Mouse (Mus musculus) thymus, adult 2 months (tissue): ENCODE results near the gene Olfr211. TPM values are rescaled to one million over a fixed set of nuclear protein-coding genes. Genes with fewer than 3 reads are reported as not detected.

ENCODE experiments used
- DNase-seq: peaks from one replicate; pipeline ENCODE4 v3.0.0; 2021
- H3K27ac ChIP-seq: fragments of 200-500 bp; 2 replicates; pipeline ENCODE4 v1.5.1; 2012; ENCODE audit warnings: low read length, control low read depth; ENCODE audit not compliant: control insufficient read depth, insufficient read depth
- H3K27me3 ChIP-seq: fragments of 200-500 bp; 2 replicates; pipeline ENCODE4 v1.6.1; 2012; ENCODE audit warnings: mild to moderate bottlenecking, low read length, moderate library complexity, mixed read lengths; ENCODE audit not compliant: control insufficient read depth, insufficient read depth
- H3K36me3 ChIP-seq: fragments of 200-500 bp; 2 replicates; pipeline ENCODE4 v1.6.1; 2012; ENCODE audit warnings: mild to moderate bottlenecking, low read length, moderate library complexity; ENCODE audit not compliant: control insufficient read depth, insufficient read depth
- H3K4me1 ChIP-seq: fragments of 200-500 bp; replicated peaks from 2 replicates; pipeline ENCODE4 v1.6.1; 2012; ENCODE audit warnings: low read length; ENCODE audit not compliant: control insufficient read depth, insufficient read depth
- H3K4me3 ChIP-seq: fragments of 200-500 bp; 2 replicates; pipeline ENCODE4 v1.5.1; 2012; ENCODE audit warnings: mild to moderate bottlenecking, low read length, control low read depth, moderate library complexity; ENCODE audit not compliant: control insufficient read depth, insufficient read depth
- CTCF ChIP-seq: fragments of 200-500 bp; IDR thresholded peaks from 2 replicates; pipeline ENCODE4 v1.5.1; 2012; ENCODE audit warnings: mild to moderate bottlenecking, control low read depth, low read length, moderate library complexity, borderline replicate concordance; ENCODE audit not compliant: control insufficient read depth, poor library complexity, insufficient read depth; ENCODE audit errors: extremely low read depth
- POLR2A ChIP-seq: fragments of 200-500 bp; IDR thresholded peaks from 2 replicates; pipeline ENCODE4 v1.6.1; 2012; ENCODE audit warnings: mild to moderate bottlenecking, low read length, control low read depth, moderate library complexity; ENCODE audit not compliant: control insufficient read depth, poor library complexity, insufficient read depth; ENCODE audit errors: extremely low read depth
- WGBS: fragments of 180-500 bp; shearing (Covaris S2); methylation state at CpG from one replicate; pipeline ENCODE4 v1.1.7; 2018; 5-methylcytosine and 5-hydroxymethylcytosine counted together
- polyA plus RNA-seq: library from polyadenylated mRNA; depleted of rRNA; stranded (reverse); fragments of >200 nt; gene quantifications from 2 replicates; pipeline ENCODE4 v1.2.3, GENCODE M21; 2012; rRNA removed

Gene Olfr211
- polyA plus RNA-seq = not detected in 2 replicates

DNA sequence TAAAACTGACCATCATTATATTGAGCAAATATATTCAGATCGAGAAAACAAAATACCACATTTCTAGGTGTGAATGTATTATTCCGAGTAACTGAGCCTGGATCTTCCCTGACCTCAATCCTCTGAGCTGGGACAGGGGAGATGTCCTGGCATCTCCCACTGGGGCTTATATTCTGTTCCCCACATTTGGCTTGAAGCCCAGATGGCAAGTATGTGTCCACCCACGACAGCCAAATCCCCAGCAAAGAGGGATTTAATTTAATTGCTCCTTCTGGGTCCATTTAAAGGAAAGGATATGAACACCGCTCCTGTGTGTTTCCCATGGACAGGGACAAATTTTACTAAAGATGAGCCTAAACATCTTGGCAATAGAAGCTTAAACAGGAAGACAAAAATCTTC, at the start of gene Olfr211:
Olfr211 (plus strand) TSS at position 301 of the 400 bp plus-strand sequence.
- 84% methylated on average over 4 of the region's 4 CpGs for WGBS

DNA sequence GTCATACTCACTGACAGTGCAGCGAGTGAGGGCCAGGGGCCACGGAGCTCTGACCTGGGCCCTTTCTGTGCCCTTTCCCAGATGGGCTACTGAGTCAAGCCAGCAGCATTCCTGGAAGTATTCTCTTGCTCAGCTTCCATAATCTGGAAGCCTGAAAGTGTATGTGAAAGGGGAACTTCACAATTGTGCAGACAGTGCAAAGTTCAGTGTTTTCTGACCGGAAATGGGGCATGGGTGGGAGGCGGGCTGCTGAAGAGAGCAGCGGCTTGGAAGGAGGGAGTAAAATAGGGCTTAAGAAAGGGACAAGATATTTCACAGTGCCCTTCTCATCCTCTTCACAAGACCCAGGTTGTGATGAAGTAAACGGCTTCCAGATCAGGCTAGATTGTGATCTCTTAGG, 49.4 kb upstream of the Olfr211 start:
- Histone ChIP-seq H3K27me3 (no peaks in the 10 kb centered on the region), H3K4me3 (no peak overlapping the region), H3K27ac (no peak overlapping the region), H3K36me3 (no peaks in the 10 kb centered on the region), H3K4me1 (no peaks in the 10 kb centered on the region)
- no peak for DNase-seq
- no peak for TF ChIP-seq POLR2A
- TF ChIP-seq CTCF = no peak
- 83% methylated on average over 6 of the region's 6 CpGs for WGBS

More for the DNA sequence above, at the start of gene Olfr211:
- no peak for DNase-seq
- Histone ChIP-seq H3K27me3 (no peaks in the 10 kb centered on the region), H3K4me3 (no peak within 1 kb of the TSS), H3K4me1 (no peaks in the 10 kb centered on the region), H3K36me3 (no peaks in the 10 kb centered on the region), H3K27ac (no peak within 1 kb of the TSS)
- TF ChIP-seq POLR2A (no peak), CTCF (no peak)

DNA sequence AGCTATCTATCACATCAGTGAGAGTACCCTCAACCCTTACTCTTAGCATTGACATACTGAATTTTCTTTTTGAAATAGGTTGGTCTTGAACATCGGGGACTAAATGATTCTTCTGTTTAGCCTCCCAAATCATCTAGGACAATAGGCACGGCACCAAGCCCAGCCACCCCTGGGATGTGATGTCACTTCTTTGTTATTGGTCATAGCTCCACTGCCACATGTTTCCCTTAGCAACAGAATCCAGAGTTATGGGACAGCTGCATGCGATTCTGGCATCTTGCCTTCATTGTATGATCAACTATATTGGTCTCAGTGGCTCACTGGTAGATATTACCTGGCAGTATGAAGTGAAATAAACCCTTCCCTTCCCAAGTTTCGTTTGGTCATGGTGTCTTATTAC, 48.4 kb upstream of the Olfr211 start:
- 86% methylated on average over 4 of the region's 4 CpGs for WGBS
- DNase-seq = no peak
- no peaks in the 10 kb centered on the region for H3K36me3 ChIP-seq
- no peaks in the 10 kb centered on the region for H3K27me3 ChIP-seq
- H3K27ac ChIP-seq = no peak overlapping the region
- TF ChIP-seq POLR2A = no peak
- TF ChIP-seq CTCF = no peak
- H3K4me1 ChIP-seq = no peaks in the 10 kb centered on the region
- no peak overlapping the region for H3K4me3 ChIP-seq

DNA sequence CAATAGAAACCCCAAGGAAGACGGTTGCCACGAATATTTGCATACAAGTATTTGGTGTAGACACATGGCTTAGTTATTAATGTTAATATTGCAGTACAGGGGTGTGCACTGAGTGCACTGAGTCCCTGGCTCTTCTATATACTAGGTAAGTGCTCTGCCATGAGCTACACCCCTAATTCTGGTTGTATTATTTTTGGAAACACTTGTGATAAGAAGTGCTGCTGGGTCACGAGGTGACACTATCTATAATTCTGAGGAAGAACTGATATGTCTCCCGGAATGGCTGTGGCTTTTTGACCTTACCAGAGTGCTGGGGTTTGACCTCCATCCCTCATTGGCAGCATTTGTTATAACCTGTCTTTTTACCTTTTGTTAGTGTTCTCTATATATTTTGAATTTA, 48.0 kb upstream of the Olfr211 start:
- Histone ChIP-seq H3K27ac (no peak overlapping the region), H3K4me1 (no peaks in the 10 kb centered on the region), H3K27me3 (no peaks in the 10 kb centered on the region), H3K4me3 (no peak overlapping the region), H3K36me3 (no peaks in the 10 kb centered on the region)
- TF ChIP-seq POLR2A (no peak), CTCF (no peak)
- 93% methylated on average over 4 of the region's 4 CpGs for WGBS
- no peak for DNase-seq

DNA sequence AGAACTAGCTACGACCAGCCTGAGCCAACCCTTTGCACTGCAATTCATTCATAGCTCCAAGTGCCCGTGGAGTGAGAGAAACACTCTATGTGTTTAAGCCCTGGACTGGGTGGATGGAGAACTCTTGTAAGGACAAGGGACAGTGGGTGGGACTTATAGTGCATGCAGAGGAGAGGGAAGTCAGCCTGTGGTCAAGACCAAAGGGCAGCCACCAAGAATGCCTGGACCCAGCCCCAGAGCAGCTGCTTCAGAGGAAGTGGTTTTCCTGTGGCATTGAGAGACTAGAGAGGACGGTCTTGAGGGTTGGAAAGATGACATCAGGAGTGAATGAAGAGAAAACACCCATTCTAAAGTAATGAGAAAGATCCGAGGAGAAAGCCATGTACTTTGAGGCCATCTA, 33.1 kb upstream of the Olfr211 start:
- no peaks in the 10 kb centered on the region for H3K36me3 ChIP-seq
- no peak overlapping the region for H3K4me3 ChIP-seq
- H3K27me3 ChIP-seq = no peaks in the 10 kb centered on the region; the same call in 1 of the 2 replicates
- no peak for TF ChIP-seq CTCF
- no peak for TF ChIP-seq POLR2A
- DNase-seq = no peak
- H3K4me1 ChIP-seq = peaks cover 4% of the 10 kb centered on the region; the same call in 1 of the 2 replicates
- WGBS = 10% methylated on average over 4 of the region's 4 CpGs
- H3K27ac ChIP-seq = no peak overlapping the region

DNA sequence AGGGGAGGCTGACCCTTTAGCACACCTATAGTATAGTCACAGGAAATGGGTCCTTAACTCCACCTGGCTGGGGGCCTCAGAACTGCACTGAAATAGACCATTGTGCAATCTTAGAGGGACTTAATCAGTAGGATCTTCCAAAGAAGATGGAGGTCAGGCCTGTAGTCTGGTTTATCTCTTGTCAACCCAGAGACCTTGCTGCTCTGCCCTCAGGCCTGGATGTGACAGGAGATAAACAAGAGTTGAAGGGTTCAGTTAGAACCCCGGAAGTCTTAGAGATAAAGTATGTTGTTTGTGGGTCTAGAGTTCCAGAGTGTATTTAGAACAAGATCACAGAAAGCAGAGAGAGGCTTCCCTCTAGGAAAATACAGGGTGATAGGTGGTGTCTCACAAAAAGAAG, 32.4 kb upstream of the Olfr211 start:
- DNase-seq = no peak
- WGBS = 75% methylated on average over 1 of the region's 1 CpGs
- Histone ChIP-seq H3K4me1 (peaks cover 4% of the 10 kb centered on the region; the same call in 1 of the 2 replicates), H3K27ac (no peak overlapping the region), H3K4me3 (no peak overlapping the region), H3K27me3 (no peaks in the 10 kb centered on the region; the same call in 1 of the 2 replicates), H3K36me3 (no peaks in the 10 kb centered on the region)
- TF ChIP-seq POLR2A (no peak), CTCF (no peak)

DNA sequence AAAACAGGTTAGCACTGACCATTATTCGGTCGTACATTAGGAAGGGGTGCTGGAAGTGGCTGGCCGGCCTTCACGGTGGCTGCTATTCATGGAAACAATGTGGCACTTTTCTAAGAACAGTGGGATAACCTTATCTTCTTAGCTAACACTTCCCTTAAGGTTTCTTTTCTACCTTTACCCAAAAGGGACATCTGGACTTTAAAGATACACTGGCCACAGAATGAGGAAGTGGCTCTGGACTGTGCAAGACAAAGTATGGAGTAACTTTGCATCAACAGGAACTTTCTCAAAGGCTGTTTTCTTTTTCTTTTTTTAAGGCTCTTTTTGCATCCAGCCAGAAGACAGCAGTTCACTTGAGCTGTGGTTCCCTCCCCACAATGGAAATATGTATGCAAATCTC, 30.2 kb upstream of the Olfr211 start:
- TF ChIP-seq POLR2A = no peak
- no peak for TF ChIP-seq CTCF
- Histone ChIP-seq H3K27me3 (no peaks in the 10 kb centered on the region; the same call in 1 of the 2 replicates), H3K4me3 (no peak overlapping the region), H3K36me3 (no peaks in the 10 kb centered on the region), H3K27ac (no peak overlapping the region), H3K4me1 (peaks cover 4% of the 10 kb centered on the region; the same call in 1 of the 2 replicates)
- WGBS = 26% methylated on average over 4 of the region's 4 CpGs
- DNase-seq = no peak
